Mouse (Mus musculus): ENCODE data around the gene Maml3.

Maml3 gene

DNA sequence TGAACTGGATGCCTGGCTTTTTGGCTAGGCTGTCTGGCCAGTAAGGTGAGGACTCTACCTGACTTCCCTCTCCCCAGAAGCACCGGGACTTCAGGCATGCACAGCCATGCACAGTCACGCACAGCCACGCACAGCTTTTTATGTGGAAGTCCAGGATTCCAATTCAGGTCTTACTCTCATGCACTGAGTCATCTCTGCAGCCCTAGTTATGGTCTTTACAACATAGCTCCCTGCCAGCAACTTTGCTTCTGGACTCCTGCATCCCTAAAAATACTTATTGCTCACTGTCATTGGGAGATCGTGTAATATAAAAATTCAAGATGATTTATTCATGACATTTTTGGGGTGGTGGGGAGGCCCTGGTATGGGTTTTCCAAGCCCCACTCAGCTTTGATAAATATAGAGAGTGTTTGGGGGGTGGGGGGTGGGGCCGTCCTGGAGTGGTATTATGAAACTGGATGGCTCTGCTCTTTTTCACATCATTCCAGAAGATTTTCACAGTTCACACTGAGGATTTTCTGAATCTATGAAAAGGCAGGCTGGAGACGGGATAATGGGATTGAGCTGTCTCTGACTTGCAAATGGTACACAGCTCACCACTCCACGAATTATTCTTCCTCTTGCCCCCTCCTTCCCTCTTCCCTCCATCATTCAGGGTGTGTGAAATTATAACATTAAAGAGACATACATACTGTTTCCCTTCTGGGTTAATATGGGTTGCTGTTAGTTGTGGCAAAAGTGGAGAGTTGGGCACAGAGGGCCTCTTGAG is 288.2 kb downstream of the Maml3 start:
- DNase-seq: no peak

DNA sequence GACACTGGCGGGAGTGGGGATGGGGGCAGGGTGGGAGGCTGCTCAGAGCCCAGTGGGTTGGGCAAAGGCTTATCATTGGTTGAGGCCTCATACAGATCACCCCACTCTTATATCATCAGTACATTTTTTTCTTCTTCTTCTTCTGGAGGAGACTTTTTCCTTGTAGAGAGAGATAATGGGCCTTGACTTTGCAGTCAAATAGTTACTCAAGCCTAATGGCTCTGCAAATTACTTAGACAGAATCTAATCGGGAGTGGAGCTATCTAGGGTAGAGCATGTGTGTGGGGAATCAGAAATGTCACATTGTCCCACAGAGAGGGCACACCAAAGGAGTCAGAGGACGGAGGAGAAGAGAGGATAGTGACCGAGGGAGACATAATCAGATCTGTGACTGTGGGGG is 290.8 kb downstream of the Maml3 start:
- DNase-seq: no peak

DNA sequence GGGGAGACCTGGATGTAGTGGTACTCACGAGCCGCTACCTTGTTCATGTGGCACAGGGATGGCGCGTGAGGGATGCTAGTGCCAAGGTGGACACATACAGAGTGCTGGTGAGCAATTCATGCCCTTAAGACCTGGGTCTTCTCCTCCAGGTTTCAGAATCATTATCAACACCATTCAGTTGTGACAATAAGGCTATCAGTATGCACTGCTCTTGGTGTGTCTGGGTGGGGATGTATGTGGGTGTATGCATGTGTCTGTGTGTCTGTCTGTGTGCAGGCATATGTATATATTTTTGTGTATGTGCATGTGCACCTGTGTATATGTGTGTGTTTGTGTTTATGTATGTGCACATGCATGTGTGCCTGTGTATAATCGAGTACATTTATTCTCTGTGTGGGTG is 291.7 kb downstream of the Maml3 start:
- DNase-seq: no peak

DNA sequence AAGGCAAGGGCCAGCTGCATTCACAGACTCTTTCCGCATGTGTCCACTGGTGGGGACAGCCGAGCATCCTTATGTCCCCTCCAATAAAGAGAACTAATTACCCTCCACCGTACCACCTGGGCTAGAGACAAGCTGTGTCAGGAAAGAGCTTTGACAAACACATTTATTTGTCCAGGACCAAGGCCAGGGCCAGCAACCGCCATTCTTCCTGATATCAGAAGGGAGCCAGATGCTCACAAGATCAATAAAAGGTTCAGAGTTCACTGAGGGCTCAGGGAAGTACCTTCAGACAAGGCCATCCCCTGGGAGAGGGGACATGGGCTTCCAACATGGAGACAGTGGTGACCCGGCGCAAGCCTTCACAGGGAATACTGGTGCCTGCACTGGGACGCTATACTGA is 294.1 kb downstream of the Maml3 start:
- no peak for DNase-seq

DNA sequence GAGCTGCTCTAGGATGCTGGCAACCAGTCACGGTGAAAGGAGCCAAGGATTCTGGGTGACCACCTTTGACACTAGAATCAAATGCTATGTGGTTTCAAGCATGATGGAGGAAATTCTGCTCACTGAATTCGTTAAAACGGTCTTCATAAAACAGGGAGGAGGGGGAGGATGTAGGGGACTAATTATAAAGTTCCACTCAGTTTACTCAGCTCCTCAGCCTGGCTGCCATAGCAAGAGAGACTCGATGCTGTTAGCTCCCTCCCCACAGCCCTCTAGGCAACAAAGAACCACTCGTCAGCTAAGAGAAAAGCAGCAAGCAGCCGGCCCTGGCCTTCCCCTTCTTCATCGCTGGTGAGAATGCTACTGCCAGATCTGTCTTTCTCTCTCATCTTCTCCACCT is 295.1 kb downstream of the Maml3 start:
- DNase-seq: no peak

DNA sequence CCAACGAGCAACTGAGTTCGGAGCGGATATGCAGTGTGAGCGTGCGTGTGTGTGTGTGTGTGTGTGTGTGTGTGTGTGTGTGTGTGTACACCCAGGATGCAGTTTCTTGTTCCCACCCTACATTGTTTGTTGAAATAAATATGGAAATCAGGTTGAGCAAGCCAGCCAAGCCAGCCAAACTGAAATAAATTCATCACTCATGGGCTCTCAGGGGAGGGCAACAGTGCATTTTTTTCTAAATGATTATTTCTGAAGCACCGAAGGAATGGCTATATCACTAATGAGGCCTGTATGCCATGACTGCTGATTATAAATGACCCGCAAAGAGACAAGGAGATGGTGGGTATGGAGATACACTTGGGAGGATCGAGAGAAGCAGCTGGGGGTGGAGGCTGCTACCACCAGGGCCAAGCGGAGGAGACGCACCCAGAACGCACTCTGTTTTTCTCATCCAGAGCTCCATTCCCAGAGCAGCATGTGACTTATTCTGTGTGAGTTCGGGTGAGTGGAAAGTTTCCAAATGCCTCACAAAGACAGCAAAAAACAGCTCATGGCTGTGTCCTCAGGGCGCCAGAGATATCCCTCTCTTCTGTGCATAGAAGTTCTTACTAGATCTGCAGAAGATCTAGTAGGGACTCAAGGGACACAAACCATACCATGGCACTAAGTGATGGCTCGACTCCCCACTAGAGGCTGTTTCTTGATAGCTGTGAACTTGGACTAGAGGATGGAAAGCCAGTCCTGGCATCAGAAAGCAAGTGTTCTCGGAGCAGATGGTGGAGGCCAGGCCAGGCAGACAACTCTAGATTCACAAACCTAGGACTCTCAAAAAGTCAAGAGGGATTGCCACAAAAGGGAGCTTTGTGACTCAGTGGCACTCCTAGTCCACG is 296.6 kb downstream of the Maml3 start:
- no peak for DNase-seq

DNA sequence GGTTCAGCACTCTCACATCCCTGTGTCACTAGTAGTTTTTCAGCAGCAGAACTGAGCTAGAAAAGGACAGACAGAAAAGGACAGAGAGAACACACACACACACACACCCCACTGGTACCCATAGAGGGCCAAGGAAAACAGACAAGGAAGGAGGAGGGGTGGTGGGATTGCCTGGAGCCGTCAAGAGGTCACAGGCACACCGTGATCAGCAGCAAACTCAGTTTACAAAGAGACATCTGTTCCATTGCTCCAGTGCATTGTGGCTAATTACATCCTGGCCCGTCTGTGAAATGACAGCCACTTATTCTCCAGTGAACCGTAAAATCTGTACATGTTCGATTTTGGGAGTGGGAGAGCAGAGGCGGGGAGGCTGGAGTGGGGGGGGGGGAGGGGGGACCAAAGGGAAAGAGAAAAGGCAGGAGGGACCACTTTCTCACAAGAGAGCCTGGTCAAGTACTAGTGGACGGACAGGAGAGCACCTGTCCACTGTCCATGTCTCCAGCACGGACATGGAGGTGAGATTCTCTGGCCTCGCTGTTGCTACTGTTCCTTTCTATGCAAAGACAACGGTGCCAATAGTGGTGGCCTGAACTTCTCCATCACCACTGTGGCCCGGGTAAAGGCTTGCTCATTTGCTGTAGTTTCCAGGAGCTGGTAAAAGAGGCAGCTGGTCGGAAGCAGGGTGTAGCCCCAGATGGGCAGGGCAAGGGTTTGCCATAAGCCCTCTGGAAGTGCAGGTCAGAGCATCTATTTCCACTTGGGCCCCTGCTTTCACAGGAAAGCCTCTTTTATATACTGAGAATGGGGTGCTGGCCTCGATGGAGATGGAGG is 299.2 kb downstream of the Maml3 start:
- DNase-seq: no peak

DNA sequence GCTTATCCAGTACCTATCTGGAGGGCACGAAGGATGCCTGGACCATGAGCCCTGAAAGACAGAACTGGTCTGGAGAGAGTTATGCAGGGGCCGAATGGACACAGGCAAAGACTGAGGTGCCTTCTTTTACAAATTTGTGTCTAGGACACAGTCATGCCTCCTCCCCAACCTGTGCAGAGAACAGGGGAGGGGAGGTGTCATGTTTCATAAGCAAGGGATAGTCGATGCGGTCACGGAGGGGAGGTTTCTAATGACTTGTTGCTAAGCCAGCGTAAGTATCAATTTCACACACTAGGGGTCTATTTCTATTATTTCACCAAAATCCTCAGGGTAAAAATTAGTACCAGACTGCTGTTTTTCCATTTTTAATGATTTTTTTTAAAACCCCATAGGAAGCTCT is 301.0 kb downstream of the Maml3 start:
- no peak for DNase-seq

DNA sequence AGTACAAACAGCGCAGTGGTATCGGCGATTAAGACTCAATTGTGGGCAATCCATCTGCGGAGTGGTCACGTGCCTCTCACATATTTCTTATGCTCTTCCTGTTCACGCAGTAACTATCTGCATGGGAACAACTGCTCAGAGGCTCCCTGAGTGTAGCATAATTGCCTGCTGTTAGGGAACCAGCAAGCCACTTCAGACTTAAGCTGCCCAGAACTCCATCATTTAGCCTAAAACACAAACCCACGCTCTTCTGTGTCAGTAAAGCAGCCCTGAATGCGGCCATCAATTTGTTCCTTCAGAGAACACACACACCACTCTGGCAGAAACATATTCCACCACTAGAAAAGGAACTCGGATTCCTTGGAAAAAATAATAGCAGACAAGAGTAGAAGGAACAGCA is 305.2 kb downstream of the Maml3 start:
- DNase-seq: no peak

DNA sequence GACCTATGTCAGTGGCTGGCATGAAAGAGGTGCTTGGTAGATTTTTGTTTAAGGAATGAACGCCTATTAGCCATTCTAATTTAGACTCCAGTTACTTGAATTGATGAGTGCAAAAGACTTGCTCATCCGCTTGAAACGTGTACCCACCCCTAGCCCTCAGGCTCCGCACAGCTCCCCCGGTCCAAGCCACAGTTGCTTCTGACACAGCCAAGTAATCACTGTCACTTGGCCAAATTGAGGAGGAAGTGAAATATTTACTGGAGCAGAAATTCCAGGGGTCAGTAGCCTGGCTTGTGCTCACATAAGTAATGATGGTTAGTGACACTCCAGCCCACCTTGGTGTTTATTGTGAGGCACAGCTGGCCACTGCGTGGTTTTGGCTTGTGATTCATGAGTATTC is 308.0 kb downstream of the Maml3 start:
- DNase-seq: peak; percentile 45

DNA sequence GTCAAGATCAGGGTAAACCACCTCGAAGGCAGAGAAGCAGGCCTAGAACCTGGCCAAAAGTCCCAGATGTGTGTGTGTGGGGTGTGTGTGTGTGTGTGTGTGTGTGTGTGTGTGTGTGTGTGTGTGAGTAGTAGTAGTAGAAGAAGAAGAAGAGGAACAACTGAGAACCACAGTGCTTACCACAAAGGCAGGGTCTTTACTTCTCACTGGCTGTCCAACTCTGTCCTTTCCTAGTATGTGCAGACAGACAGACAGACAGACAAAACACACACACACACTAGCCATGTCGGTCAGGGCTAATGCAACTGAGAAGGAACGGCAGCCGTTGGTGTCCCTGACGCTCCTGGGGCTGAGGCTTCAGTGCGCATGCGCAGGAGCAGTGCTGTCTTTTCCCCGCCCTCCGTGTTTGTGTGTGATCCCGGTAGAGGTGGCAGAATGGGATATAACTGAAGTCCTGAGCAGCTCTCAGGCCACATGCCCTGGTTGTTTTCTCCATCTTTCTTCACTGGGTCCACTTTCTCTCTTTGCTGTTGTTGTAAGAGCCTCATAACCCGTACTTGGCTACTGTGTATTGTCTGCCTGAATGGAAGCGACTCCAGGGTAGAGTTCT is 308.6 kb downstream of the Maml3 start:
- DNase-seq: peak; percentile 64

DNA sequence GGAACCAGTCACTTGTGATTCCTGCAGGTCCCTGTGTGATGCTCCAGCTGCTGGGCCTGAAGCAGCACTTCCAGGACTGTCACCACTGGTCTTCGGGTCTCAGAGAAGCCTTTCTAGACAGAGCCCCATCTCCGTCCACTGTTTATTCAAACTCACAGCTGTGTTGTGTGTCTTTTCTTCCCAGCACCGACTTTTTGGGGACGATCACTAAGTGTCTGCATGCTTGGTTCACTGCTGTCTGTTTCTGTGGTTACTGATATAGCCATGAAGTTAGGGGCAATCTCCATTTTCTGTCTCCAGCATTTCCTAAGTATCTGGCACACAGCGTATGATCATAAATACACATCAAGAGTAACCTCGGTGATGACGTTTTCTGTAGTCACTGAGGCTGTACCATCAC is 313.3 kb downstream of the Maml3 start:
- no peak for DNase-seq

DNA sequence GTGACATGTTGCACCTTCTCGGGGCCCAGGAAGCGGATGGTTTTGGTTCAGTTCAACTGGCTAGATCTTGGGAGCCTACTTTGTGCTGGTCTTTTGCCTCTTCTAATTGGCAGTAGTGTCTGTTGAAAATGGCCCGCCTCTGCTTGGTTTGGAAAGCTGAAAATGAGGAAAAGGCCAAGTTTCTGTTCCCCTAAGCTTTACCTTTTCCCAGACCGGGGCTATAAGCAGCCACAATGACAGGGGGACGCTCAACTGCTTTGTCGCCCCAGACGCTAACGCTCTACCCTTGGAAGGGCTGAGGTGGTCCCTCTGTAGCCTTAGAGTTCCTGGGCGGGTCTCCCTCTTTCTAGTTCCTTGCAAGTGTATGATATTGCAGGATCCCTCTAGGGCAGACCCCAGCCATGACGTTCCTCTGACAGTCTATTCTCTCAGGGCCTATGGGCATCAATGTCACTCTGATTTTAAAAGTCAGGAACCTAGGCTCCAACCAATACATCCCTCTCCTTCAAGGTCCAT is 315.4 kb downstream of the Maml3 start:
- no peak for DNase-seq

DNA sequence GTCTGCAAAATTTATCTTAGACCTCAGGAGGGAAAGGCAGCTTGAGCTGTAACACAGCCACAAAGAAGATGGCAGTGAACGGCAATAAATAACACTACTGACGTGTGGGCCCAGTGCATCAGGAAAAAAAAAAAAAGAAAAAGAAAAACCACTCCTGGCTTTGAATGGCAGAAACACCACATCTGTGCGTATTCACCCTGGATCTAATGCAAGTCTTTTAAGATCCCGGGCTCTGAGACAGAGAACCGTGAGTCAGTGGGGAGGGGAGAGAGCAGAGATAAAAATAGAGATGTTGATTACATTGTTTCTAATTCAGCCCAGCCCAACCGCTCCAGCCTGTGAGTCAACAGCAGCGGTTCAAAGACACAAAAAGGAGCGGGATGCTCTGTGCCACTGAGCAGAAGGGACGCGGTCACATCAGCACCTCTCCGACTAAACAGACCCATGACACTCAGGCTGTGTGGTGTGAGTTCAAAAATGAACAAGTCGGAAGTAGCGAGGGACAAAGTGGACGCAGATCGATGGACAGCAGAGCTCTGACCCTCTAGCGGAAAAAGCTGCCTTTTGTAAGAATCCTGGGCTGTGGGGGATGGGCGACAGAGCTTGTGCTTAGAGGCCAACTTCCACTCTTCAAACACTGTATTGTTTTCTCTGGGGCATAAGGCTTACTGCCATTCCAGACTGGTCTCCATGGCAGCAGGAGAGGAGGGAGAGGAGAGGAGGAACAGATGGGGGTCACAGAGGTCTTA is 316.1 kb downstream of the Maml3 start:
- peak; percentile 84 for DNase-seq

DNA sequence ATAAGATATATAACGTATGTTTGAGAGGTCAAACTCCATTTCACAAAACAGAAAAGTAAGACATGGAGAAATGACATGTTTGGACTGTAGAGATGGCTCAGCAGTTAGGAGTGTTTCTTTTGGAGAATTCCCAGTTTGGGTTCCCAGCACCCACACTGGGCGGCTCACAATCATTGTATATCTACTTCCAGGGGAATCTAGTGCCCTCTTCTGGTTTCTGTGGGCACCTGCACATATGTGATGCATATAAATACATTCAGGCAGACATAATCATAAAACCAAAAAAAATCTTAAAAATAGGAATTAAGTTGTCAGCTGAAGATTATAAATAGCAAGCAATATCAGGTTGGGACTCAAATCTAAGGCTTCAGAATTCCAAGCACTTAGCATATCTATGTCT is 316.9 kb downstream of the Maml3 start:
- DNase-seq: no peak

DNA sequence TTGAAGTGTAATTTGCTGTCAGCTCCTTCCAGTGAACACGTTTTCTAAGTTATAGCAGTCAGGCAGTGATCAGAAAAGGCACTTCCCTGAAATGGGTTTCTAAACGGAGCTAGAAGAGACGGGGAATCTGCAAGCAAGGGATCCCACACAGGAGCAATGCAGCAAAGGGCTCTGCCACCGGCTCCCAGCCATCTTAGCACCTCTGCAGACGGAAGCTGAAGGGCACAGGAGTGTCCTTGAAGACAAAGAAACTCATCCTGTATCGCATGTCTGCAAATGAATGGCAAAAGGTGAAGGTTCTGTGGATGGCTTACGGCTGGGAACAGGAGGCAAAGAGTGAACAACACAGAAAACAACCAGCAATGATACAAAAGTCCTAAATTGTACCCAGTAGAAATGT is 319.1 kb downstream of the Maml3 start:
- DNase-seq: no peak

DNA sequence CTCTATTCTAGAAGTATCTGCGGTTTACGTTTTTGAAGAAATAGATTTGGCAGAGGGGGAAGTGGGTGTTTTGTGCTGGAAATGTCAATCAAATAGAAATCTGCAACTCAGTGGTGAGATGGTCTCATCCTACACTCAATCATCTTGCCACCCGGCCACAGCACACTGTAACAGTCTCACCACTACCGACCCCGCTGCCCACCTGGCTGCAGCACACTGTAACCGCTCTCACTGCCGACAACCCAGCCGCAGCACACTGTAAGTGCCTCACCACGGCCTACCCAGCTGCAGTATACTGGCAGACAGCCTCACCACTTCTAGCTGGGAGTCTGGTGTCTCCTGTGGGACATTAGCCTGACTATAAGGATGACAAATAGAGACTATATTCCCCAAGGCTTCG is 322.7 kb downstream of the Maml3 start:
- no peak for DNase-seq

DNA sequence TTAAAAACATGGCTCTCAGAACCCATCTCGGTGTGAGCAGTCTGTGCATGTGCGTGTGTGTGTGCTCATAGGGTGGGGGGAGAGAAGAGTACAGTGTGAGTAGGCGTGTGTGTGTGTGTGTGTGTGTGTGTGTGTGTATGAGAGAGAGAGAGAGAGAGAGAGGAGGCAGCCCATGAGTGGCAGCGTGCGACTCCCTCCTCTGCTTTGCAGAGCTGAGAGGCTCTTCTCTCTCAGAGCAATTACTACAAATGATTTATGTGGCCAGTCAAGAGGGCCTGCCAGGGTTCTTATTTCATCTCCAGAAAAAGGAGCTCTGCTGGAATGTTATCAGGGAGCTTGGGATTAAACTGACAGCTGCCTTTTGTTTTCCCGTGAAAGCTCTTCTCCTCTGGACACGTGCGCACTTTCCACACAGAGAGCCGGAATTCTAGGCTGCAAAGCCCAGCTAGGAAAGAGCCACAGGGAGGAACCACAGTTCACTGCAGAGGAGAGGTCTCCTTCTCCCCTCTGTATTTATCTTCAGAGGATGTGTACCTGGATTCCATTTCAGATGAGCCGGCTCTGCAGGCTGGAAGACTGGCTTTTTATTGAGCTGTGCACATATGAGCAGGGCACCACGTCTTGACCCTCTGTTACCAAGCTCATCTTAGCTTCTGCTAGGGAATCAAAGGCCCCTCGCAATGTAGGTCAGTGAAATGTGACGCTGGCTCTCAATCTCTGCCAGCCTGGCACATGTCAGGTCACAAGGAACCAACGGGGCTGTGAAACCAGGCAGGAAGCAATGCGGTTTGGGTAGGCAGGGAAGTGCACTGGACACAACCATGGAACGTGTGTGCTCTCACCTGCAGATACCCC is 325.9 kb downstream of the Maml3 start:
- peak; percentile 56 for DNase-seq

DNA sequence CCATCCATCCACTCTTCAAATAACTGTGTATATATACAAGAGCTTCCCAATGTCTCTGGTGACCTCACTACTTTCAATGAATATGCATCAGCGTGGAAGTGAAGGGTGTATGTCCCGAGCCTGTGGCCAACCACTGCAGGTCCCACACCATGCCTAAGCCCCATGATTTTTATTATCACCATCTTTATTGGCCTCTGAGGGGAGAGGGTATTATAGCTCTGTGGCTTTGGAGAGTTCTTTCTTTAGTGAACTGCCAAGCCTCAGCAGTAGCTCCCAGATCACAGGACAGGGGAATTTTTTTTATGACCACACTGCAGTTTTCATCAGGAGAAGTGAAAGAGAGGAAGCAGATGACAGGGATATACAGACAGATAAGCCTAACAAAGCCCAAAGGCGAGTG is 326.7 kb downstream of the Maml3 start:
- no peak for DNase-seq

DNA sequence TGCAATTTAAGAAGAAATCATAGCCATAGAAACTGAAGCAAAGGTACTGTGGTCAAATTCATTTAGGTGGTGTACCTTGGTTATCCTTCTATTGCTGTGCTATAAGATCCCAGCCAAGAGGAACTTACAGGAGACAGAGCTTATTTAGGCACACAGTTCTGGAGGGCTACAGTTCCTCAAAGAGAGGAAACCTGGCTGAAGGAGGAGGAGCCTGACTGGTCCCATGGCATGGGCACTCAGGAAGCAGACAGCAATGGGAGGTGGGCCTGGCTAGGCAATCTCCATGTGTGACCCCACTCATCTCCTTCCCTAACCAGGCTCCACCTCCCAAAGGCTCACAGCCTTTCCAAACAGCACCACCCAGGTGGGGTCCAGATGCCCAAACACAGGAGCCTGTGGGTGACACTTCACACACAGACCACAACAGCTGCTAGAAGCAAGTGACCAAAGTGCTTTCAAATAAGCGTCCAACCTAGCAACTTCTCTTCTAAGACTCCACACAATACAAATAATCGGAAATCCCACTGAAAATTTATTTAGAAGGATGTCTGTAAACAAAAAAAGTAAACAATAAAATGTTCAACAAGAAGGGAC is 328.8 kb downstream of the Maml3 start:
- DNase-seq: no peak

DNA sequence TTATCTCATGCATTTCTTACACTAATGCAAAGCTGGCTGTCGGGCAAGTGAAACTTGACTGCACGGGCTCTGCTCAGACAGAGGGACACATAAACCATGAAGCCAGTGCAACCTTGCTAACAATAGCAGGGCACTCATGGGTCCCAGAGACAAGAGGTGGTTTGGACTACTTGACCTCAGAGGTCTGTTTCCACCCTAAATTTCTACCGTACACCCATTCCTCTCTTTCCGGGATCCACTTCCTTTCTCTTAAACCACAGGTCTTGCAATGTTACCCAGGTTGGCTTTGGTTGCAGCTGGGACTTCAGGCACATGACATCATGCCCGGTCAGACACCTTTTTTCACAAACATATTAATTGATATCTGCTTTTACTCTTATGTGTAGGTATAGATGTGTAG is 331.3 kb downstream of the Maml3 start:
- DNase-seq: no peak

Data from kidney, postnatal 10 days (tissue).